Mouse (Mus musculus) ES-E14 (cell line): ENCODE data around the gene Hoxb2. TPM values are rescaled to one million over a fixed set of nuclear protein-coding genes. Genes with fewer than 3 reads are reported as not detected.

ENCODE experiments used
- DNase-seq: peaks from one replicate; pipeline ENCODE4 v3.0.0-alpha.2; 2013; ENCODE audit warnings: low read depth, low spot score
- H3K27ac ChIP-seq: 2 replicates; pipeline ENCODE4 v1.5.1; 2012; ENCODE audit warnings: low read depth, mild to moderate bottlenecking, low read length, moderate library complexity, mixed read lengths; ENCODE audit not compliant: poor library complexity, insufficient read depth, severe bottlenecking
- H3K36me3 ChIP-seq: 2 replicates; pipeline ENCODE4 v1.6.1; 2012; ENCODE audit warnings: mild to moderate bottlenecking, low read length, moderate library complexity, mixed read lengths; ENCODE audit not compliant: control insufficient read depth, poor library complexity, insufficient read depth, severe bottlenecking
- H3K4me1 ChIP-seq, 2 experiments: fragments of 150-350 bp in 1 of 2; sonication (generic) in 1 of 2; 2 replicates each; pipeline ENCODE4 v1.6.1; 2012; ENCODE audit warnings: low read length in 2 of 2, mild to moderate bottlenecking in 1 of 2, mixed read lengths in 1 of 2; ENCODE audit not compliant: control insufficient read depth in 2 of 2, insufficient read depth in 2 of 2, poor library complexity in 1 of 2
- H3K4me3 ChIP-seq, 2 experiments: fragments of 150-350 bp in 1 of 2; sonication (generic) in 1 of 2; 2 replicates each; pipeline ENCODE4 v1.5.1; 2012; ENCODE audit warnings: low read length in 2 of 2, low read depth in 1 of 2, mild to moderate bottlenecking in 1 of 2, mixed read lengths in 1 of 2; ENCODE audit not compliant: insufficient read depth in 1 of 2, poor library complexity in 1 of 2, severe bottlenecking in 1 of 2
- H3K9ac ChIP-seq: 2 replicates; pipeline ENCODE4 v1.6.1; 2012; ENCODE audit warnings: low read depth, mild to moderate bottlenecking, low read length, mixed read lengths; ENCODE audit not compliant: poor library complexity, insufficient read depth, severe bottlenecking
- H3K9me3 ChIP-seq: fragments of 150-350 bp; sonication (generic); 2 replicates; pipeline ENCODE4 v1.6.1; 2012; ENCODE audit warnings: low read depth, mild to moderate bottlenecking, low read length; ENCODE audit not compliant: control insufficient read depth, insufficient read depth
- CHD2 ChIP-seq: IDR thresholded peaks from 2 replicates; pipeline ENCODE4 v1.6.1; 2014; ENCODE audit warnings: mild to moderate bottlenecking, low read depth, low read length, inconsistent platforms
- HCFC1 ChIP-seq: IDR thresholded peaks from 2 replicates; pipeline ENCODE4 v1.6.1; 2012; ENCODE audit warnings: low read length, inconsistent platforms, borderline replicate concordance; ENCODE audit not compliant: insufficient read depth
- MAFK ChIP-seq: IDR thresholded peaks from 2 replicates; pipeline ENCODE4 v1.6.1; 2014; ENCODE audit warnings: mild to moderate bottlenecking, low read depth, low read length, inconsistent platforms; ENCODE audit not compliant: insufficient read depth
- ZC3H11A ChIP-seq: IDR thresholded peaks from 2 replicates; pipeline ENCODE4 v1.6.1; 2012; ENCODE audit warnings: low read depth, mild to moderate bottlenecking, inconsistent platforms, low read length, borderline replicate concordance
- ZNF384 ChIP-seq: IDR thresholded peaks from 2 replicates; pipeline ENCODE4 v1.6.1; 2012; ENCODE audit warnings: low read depth, low read length, inconsistent platforms
- in situ Hi-C, 2 experiments: fragments of 600-800 bp; cut with MboI; formaldehyde crosslinking; loops; one replicate each; pipeline ENCODE4 v1.15.1; 2025; ENCODE audit warnings: low sequenced_read_pairs in 2 of 2, inconsistent platforms in 1 of 2; ENCODE audit not compliant: unreplicated experiment in 2 of 2
- total RNA-seq: library from RNA; depleted of rRNA; stranded (reverse); fragments of 300-350 nt; gene quantifications from 2 replicates; pipeline ENCODE4 v1.2.3, GENCODE M21; 2012

The Hoxb2 gene
- total RNA-seq, 1 experiment, result 0.62 TPM

GRCm38 (mm10) chr11:96324965-96325364 is 25.4 kb upstream of the Hoxb2 start:
- in situ Hi-C loops, result loop anchor here in 1 of 2 experiments (5.0 kb wide), 1 partner anchor 43 kb away; the partner anchor contains the start of gene Hoxb8
- H3K9ac ChIP-seq, result no peak overlapping the region
- no peak overlapping the region for H3K4me3 ChIP-seq
- TF ChIP-seq ZC3H11A (no peak), HCFC1 (no peak), CHD2 (no peak), ZNF384 (no peak), MAFK (no peak)
- H3K36me3 ChIP-seq, result no peaks in the 10 kb centered on the region
- no peak overlapping the region for H3K27ac ChIP-seq
- H3K9me3 ChIP-seq, result no peaks in the 10 kb centered on the region
- no peak for DNase-seq
- H3K4me1 ChIP-seq, result no peaks in the 10 kb centered on the region

- H3K4me3 ChIP-seq, result no peak overlapping the region
- in situ Hi-C loops, result loop anchor here in 1 of 2 experiments (5.0 kb wide), 1 partner anchor 43 kb away; the partner anchor contains the start of gene Hoxb8
- H3K4me1 ChIP-seq, result no peaks in the 10 kb centered on the region
- no peaks in the 10 kb centered on the region for H3K9me3 ChIP-seq
- TF ChIP-seq MAFK (no peak), CHD2 (no peak), HCFC1 (no peak), ZNF384 (no peak), ZC3H11A (no peak)
- DNase-seq, result no peak
- no peaks in the 10 kb centered on the region for H3K36me3 ChIP-seq
- H3K27ac ChIP-seq, result no peak overlapping the region
- H3K9ac ChIP-seq, result no peak overlapping the region
Measured at GRCm38 (mm10) chr11:96325747-96326212, 24.5 kb upstream of the Hoxb2 start.

GRCm38 (mm10) chr11:96326705-96327104 is 23.6 kb upstream of the Hoxb2 start:
- Histone ChIP-seq H3K27ac (no peak overlapping the region), H3K36me3 (no peaks in the 10 kb centered on the region), H3K9ac (no peak overlapping the region), H3K4me3 (no peak overlapping the region), H3K4me1 (no peaks in the 10 kb centered on the region), H3K9me3 (no peaks in the 10 kb centered on the region)
- TF ChIP-seq CHD2 (no peak), HCFC1 (no peak), MAFK (no peak), ZC3H11A (no peak)
- in situ Hi-C loops, result loop anchor here in 1 of 2 experiments (5.0 kb wide), 1 partner anchor 44 kb away; the partner anchor contains the start of gene Hoxb8
- no peak for DNase-seq

- Histone ChIP-seq H3K27ac (no peak overlapping the region), H3K4me1 (no peaks in the 10 kb centered on the region)
Measured at GRCm38 (mm10) chr11:96327122-96327521, 23.2 kb upstream of the Hoxb2 start.

DNA sequence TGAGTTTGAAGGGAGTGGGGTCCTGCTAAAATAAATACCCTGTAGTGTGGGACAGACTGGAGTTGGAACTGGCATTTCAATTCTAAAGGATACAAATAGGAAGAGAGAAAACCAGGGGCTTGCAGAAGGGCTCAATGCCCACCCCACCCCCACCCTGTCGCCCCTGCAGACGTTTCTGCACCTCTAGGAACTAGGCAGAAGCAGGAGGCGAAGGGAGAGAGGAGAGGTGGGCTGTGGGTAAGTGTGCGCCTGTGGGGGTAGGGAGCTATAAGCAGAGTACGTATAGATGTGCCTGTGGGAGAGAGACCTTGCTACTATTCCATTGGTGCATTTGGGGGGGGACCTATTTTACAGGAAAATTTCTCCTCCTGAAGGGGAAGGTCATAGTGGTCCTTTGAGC is 22.6 kb upstream of the Hoxb2 start:
- no peaks in the 10 kb centered on the region for H3K36me3 ChIP-seq
- TF ChIP-seq ZNF384 (no peak), ZC3H11A (no peak), HCFC1 (no peak), MAFK (no peak), CHD2 (no peak)
- no peaks in the 10 kb centered on the region for H3K4me1 ChIP-seq
- H3K9ac ChIP-seq, result no peak overlapping the region
- in situ Hi-C loops, result loop anchor here in 1 of 2 experiments (5.0 kb wide), 1 partner anchor 45 kb away; the partner anchor contains the start of gene Hoxb8
- no peak for DNase-seq
- no peak overlapping the region for H3K4me3 ChIP-seq
- no peaks in the 10 kb centered on the region for H3K9me3 ChIP-seq
- H3K27ac ChIP-seq, result no peak overlapping the region

More at GRCm38 (mm10) chr11:96327122-96327521, 23.2 kb upstream of the Hoxb2 start:
- no peak for DNase-seq
- TF ChIP-seq HCFC1 (no peak), ZNF384 (no peak), ZC3H11A (no peak), CHD2 (no peak), MAFK (no peak)
- in situ Hi-C loops, result loop anchor here in 1 of 2 experiments (5.0 kb wide), 1 partner anchor 45 kb away; the partner anchor contains the start of gene Hoxb8
- Histone ChIP-seq H3K4me3 (no peak overlapping the region), H3K36me3 (no peaks in the 10 kb centered on the region), H3K9ac (no peak overlapping the region), H3K9me3 (no peaks in the 10 kb centered on the region)
